Comparison of ENCODE assay signal across 9 mouse cellular contexts in genomic region chr5:88711618-88712224, GRCm38 (mm10). TPM values are rescaled to one million over a fixed set of nuclear protein-coding genes. Genes with fewer than 3 reads are reported as not detected.
DNase-seq lines count a peak whose midpoint lies in the region; ATAC-seq and TF ChIP-seq lines count a peak whose summit lies in the region.
"Had no signal": no experiment of that assay in that cellular context is flagged by ENCODE, and none has a peak within 500 bp of the region (broad histone marks: within the 10 kb centered on the region; RNA-seq: fewer than 3 reads in every experiment).

No protein-coding gene starts in this region.

- no peaks in the 10 kb centered on the region for H3K9me3 ChIP-seq in lung, postnatal 0 days (ENCODE audit: low read length)
- H3K9me3 ChIP-seq in stomach, postnatal 0 days (ENCODE audit: control insufficient read depth, low read length) = no peaks in the 10 kb centered on the region
- H3K9me3 ChIP-seq: neural tube, embryonic 12.5 days had no signal

- no peak for TF ChIP-seq EP300 in lung, postnatal 0 days (IDR thresholded peaks at IDR 0.05)
- no peak for TF ChIP-seq EP300 in stomach, postnatal 0 days (optimal IDR thresholded peaks at IDR 0.05)

- TF ChIP-seq CTCF in lung, postnatal 0 days (IDR thresholded peaks at IDR 0.05) = no peak
- no peak for TF ChIP-seq CTCF in stomach, postnatal 0 days (IDR thresholded peaks at IDR 0.05; ENCODE audit: low read depth)

- H3K4me3 ChIP-seq in lung, postnatal 0 days (ENCODE audit: low read depth, low read length) = no peak overlapping the region
- H3K4me3 ChIP-seq in stomach, postnatal 0 days (ENCODE audit: low read depth, low read length) = 0 out of 2 replicates have a peak overlapping the region, but pooled peaks have one; percentile 4
- H3K4me3 ChIP-seq: neural tube, embryonic 12.5 days had no signal

- no peaks in the 10 kb centered on the region for H3K4me1 ChIP-seq in lung, postnatal 0 days (ENCODE audit: insufficient read depth, low read depth, low read length)
- H3K4me1 ChIP-seq in stomach, postnatal 0 days (replicated peaks; ENCODE audit: control insufficient read depth, insufficient read depth) = no peaks in the 10 kb centered on the region
- H3K4me1 ChIP-seq: neural tube, embryonic 12.5 days had no signal

- H3K27me3 ChIP-seq in lung, postnatal 0 days (replicated peaks; ENCODE audit: insufficient read depth, low read length) = no peaks in the 10 kb centered on the region
- H3K27me3 ChIP-seq in stomach, postnatal 0 days (ENCODE audit: control insufficient read depth, insufficient read depth, low read length) = no peaks in the 10 kb centered on the region
- H3K27me3 ChIP-seq: neural tube, embryonic 12.5 days had no signal

- H3K36me3 ChIP-seq in lung, postnatal 0 days (ENCODE audit: insufficient read depth, low read length) = no peaks in the 10 kb centered on the region
- no peaks in the 10 kb centered on the region for H3K36me3 ChIP-seq in stomach, postnatal 0 days (ENCODE audit: control insufficient read depth, insufficient read depth, low read length)
- H3K36me3 ChIP-seq: neural tube, embryonic 12.5 days had no signal

- DNase-seq in cerebellum, postnatal 10 days = peak; percentile 28 to 39
- DNase-seq in cerebellum, adult 9-10 months = no peak
- DNase-seq in lung, postnatal 0 days (ENCODE audit: low spot score) = no peak
- DNase-seq in lung, postnatal 10 days = no peak
- peak; percentile 25 for DNase-seq in lung, postnatal 25 days (ENCODE audit: low spot score)
- no peak for DNase-seq in stomach, postnatal 0 days (ENCODE audit: low spot score)
- no peak for DNase-seq in ovary, postnatal 10 days (ENCODE audit: low spot score)
- DNase-seq in ovary, postnatal 14 days (ENCODE audit: low spot score) = no peak

- H3K27ac ChIP-seq in lung, postnatal 0 days (ENCODE audit: low read length) = peak overlapping the region; percentile 32; the same call in 1 of the 2 replicates
- H3K27ac ChIP-seq in stomach, postnatal 0 days (replicated peaks) = peak overlapping the region; percentile 69
- H3K27ac ChIP-seq: neural tube, embryonic 12.5 days had no signal

- ATAC-seq in lung, postnatal 0 days = peak; percentile 67
- peak; percentile 76; the same call in 1 of the 2 replicates for ATAC-seq in stomach, postnatal 0 days (ENCODE audit: low FRiP score, low TSS enrichment)

- 26% methylated on average over 10 of the region's 10 CpGs for WGBS in lung, postnatal 0 days
- 20% methylated on average over 10 of the region's 10 CpGs for WGBS in stomach, postnatal 0 days

- H3K4me2 ChIP-seq in lung, postnatal 0 days (replicated peaks; ENCODE audit: low read depth, low read length) = no peak overlapping the region
- peak overlapping the region; percentile 14; the same call in 1 of the 2 replicates for H3K4me2 ChIP-seq in stomach, postnatal 0 days (replicated peaks; ENCODE audit: low read depth)
- H3K4me2 ChIP-seq: neural tube, embryonic 12.5 days had no signal

- H3K9ac ChIP-seq in lung, postnatal 0 days (replicated peaks; ENCODE audit: low read depth) = no peak overlapping the region
- no peak overlapping the region for H3K9ac ChIP-seq in stomach, postnatal 0 days (ENCODE audit: low read length)
- H3K9ac ChIP-seq: neural tube, embryonic 12.5 days had no signal

RNA-seq across cellular contexts. Expression of gene Mob1b, which starts 8.9 kb away (rescaled TPM):
- polyA plus RNA-seq in lung, postnatal 0 days (2015; fragmentation: Nextera tagmentation; extraction: Ambion mirVana) = 9.7 and 10.8 TPM in 2 replicates
- polyA plus RNA-seq in stomach, postnatal 0 days (2015; fragmentation: Nextera tagmentation; extraction: Ambion mirVana) = 7.9 and 10.1 TPM in 2 replicates

RNA-seq across cellular contexts. Expression of gene Grsf1, which starts 35.8 kb away (rescaled TPM):
- polyA plus RNA-seq in lung, postnatal 0 days (2015; fragmentation: Nextera tagmentation; extraction: Ambion mirVana) = 45.4 and 46.0 TPM in 2 replicates
- polyA plus RNA-seq in stomach, postnatal 0 days (2015; fragmentation: Nextera tagmentation; extraction: Ambion mirVana) = 32.8 and 35.1 TPM in 2 replicates

RNA-seq across cellular contexts. Expression of gene Dck, which starts 53.1 kb away (rescaled TPM):
- polyA plus RNA-seq in lung, postnatal 0 days (2015; fragmentation: Nextera tagmentation; extraction: Ambion mirVana) = 7.2 and 7.8 TPM in 2 replicates
- polyA plus RNA-seq in stomach, postnatal 0 days (2015; fragmentation: Nextera tagmentation; extraction: Ambion mirVana) = 11.0 and 12.4 TPM in 2 replicates

Comparison
In these comparisons a context has a peak if more than half of its experiments do, and no peak if none do; other contexts are left out.
1. DNase-seq: peak in cerebellum, postnatal 10 days (2 of 2) and lung, postnatal 25 days (single experiment); none in cerebellum, adult 9-10 months (single experiment), lung, postnatal 0 days (single experiment), lung, postnatal 10 days (single experiment), stomach, postnatal 0 days (single experiment), ovary, postnatal 10 days (single experiment) and ovary, postnatal 14 days (single experiment).